Mouse (Mus musculus): ENCODE measurements around the gene Olfr1102. TPM values are rescaled to one million over a fixed set of nuclear protein-coding genes. Genes with fewer than 3 reads are reported as not detected.

Gene Olfr1102
- not detected in 2 replicates for polyA plus RNA-seq (2015; fragmentation: Nextera tagmentation; extraction: Ambion mirVana)

DNA sequence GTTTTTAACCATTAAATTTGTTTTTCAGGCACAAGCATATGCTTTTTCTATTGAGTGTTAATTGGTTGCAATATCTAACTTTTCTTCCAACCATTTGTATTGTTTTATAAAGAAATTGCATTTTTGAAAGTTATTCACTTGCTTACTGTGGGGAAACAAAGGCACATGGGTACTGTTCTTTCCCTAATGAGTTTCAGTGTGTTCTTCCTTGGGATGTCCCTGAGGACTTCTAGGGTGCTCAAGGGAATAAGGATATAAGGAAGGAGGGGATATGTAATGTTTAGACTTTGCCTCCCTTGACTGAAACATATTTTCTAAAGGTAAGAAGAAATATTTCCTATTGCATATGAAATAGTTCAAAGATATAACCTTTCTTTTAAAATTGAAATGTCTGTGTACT lies at the start of gene Olfr1102:
Olfr1102 (plus strand) TSS at position 301 of the 400 bp plus-strand sequence.

DNA sequence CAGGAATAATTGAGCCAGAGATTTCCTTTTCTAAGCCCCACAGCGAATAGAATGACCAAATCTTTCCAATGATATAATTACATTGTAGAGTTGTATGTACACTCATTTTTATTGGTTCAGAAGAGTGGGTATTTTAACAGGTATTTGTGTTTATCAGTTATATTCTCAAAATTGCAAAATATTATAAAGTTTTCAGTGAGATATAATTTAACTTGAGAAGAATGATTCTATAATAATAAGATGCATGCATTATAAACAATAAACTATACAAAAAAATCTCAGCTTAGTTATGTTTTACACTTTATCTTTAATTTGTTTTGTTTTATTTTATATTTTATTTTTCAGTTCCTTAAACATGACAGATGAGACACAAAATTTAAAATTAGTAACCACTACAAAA lies 37.6 kb upstream of the Olfr1102 start, which contains the start of gene Olfr1099:
Olfr1099 (minus strand) TSS at position 101 of the 400 bp plus-strand sequence.

DNA sequence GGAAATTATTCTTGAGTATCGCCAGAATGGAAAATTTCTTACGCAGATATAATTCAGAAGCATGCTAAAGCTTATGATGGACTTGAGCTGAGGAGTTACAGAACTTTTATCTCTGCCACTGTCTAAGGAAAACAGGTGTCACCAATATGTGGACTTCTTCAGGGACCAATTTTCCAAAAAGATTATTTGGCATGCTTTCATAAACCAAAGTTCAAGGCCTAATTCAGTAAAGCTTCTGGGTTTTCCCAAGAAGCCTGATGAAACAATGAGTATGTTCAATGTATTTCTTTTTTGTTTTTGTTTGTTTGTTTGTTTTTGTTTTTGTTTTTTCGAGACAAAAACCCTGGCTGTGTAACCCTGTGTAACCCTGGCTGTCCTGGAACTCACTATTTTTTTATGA lies 18.3 kb upstream of the Olfr1102 start, which contains the start of gene Olfr1100:
Olfr1100 (minus strand) TSS at position 101 of the 400 bp plus-strand sequence.

DNA sequence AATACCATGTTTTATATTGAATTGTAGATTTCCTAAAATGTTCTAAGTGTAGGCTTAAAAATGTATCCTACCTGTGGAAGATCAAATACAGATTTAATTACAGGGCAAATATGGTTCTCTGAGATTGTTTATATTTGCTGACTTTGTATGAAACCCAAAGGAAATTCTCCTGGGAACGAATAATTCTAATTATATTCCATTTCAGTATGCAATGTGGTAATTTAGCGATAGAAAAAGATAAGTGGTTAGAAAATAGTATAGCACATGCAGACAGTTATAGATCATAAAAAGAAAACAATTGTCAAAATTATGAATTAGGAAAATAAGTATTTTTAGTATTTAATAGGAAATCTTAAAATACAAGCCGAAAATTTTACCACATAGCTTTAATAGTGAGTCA lies 7.1 kb upstream of the Olfr1102 start, which contains the start of gene Olfr1101:
Olfr1101 (minus strand) TSS at position 101 of the 400 bp plus-strand sequence.

DNA sequence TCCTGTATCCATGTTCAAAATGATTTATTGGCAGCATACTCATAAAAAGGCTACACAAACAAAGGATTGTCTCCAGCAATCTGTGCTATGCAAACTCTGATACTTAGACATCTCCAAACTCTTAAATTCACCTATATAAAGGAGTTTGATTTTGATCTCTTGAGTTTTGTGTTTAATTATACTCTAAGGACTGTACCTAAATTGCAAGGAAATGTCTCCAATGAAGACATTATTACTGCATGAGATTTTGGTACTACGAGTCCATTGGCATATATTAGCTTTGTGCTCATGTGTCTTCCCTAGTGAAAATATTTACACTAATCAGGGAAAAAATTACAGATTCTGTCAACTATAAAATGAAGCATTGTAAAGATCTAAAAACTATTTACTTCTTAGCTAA lies 28.8 kb downstream of the Olfr1102 start, which contains the start of gene Olfr1104:
Olfr1104 (minus strand) TSS at position 101 of the 400 bp plus-strand sequence.

DNA sequence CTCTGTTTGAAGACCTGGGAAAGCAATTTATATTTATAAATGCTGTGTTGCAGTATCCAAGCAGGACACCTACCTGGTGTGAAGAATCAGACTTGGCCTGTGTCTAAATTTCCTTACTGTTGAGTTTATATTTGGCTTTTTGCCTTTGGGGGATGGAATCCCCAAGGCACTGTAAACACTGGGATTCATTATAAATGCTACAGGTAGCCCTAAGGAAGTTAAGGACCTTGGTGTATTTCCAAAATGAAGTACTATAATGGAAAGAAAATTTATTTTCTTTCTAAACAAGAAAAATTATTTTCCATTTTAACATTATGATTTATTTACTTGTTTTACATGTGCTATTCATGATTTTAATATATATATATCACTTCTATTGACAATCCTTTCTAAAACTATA lies 38.2 kb downstream of the Olfr1102 start, which contains the start of gene Olfr1105:
Olfr1105 (minus strand) TSS at position 101 of the 400 bp plus-strand sequence.

DNA sequence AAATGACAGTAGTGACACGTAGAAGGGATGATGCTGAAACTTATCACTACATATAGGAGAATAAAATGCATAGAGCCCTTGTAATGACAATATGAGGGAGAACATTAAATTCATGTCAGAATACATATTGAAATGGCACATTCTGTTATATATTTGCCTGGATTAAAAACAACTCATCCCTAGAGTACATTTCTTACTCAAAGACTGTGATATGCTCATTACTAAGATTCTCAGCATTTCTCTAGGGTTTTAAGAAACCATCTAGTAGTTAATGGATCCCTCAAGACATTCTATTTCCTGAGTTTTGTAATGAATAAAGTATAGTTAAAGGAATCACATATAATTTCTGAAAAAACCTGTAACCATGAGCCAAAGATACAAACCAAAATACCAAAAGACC lies 54.0 kb downstream of the Olfr1102 start, which contains the start of gene Olfr1106:
Olfr1106 (minus strand) TSS at position 101 of the 400 bp plus-strand sequence.

Other genes with a start within 250 kb of the Olfr1102 start
- not detected in 2 replicates for gene Olfr1090, start 239.4 kb upstream of the Olfr1102 start, polyA plus RNA-seq (2015; fragmentation: Nextera tagmentation; extraction: Ambion mirVana)
- not detected in 2 replicates for gene Olfr1093, start 215.9 kb upstream of the Olfr1102 start, polyA plus RNA-seq (2015; fragmentation: Nextera tagmentation; extraction: Ambion mirVana)
- not detected in 2 replicates for gene Olfr141, start 188.4 kb upstream of the Olfr1102 start, polyA plus RNA-seq (2015; fragmentation: Nextera tagmentation; extraction: Ambion mirVana)
- not detected in 2 replicates for gene Olfr1094, start 173.7 kb upstream of the Olfr1102 start, polyA plus RNA-seq (2015; fragmentation: Nextera tagmentation; extraction: Ambion mirVana)
- not detected in 2 replicates for gene Olfr1095, start 146.7 kb upstream of the Olfr1102 start, polyA plus RNA-seq (2015; fragmentation: Nextera tagmentation; extraction: Ambion mirVana)
- not detected in 2 replicates for gene Gm13723, start 123.6 kb upstream of the Olfr1102 start, polyA plus RNA-seq (2015; fragmentation: Nextera tagmentation; extraction: Ambion mirVana)
- gene Olfr1097, start 106.2 kb upstream of the Olfr1102 start, polyA plus RNA-seq (2015; fragmentation: Nextera tagmentation; extraction: Ambion mirVana) = not detected in 2 replicates
- gene Olfr1098, start 73.9 kb upstream of the Olfr1102 start, polyA plus RNA-seq (2015; fragmentation: Nextera tagmentation; extraction: Ambion mirVana) = not detected in 2 replicates
- gene Olfr1099, start 37.7 kb upstream of the Olfr1102 start, polyA plus RNA-seq (2015; fragmentation: Nextera tagmentation; extraction: Ambion mirVana) = not detected in 2 replicates
- not detected in 2 replicates for gene Olfr1100, start 18.4 kb upstream of the Olfr1102 start, polyA plus RNA-seq (2015; fragmentation: Nextera tagmentation; extraction: Ambion mirVana)
- not detected in 2 replicates for gene Olfr1101, start 7.2 kb upstream of the Olfr1102 start, polyA plus RNA-seq (2015; fragmentation: Nextera tagmentation; extraction: Ambion mirVana)
- not detected in 2 replicates for gene Olfr1104, start 28.7 kb downstream of the Olfr1102 start, polyA plus RNA-seq (2015; fragmentation: Nextera tagmentation; extraction: Ambion mirVana)
- not detected in 2 replicates for gene Olfr1105, start 38.1 kb downstream of the Olfr1102 start, polyA plus RNA-seq (2015; fragmentation: Nextera tagmentation; extraction: Ambion mirVana)
- not detected in 2 replicates for gene Olfr1106, start 53.9 kb downstream of the Olfr1102 start, polyA plus RNA-seq (2015; fragmentation: Nextera tagmentation; extraction: Ambion mirVana)
- gene Olfr1107, start 77.4 kb downstream of the Olfr1102 start, polyA plus RNA-seq (2015; fragmentation: Nextera tagmentation; extraction: Ambion mirVana) = not detected in 2 replicates
- gene Olfr1109, start 97.6 kb downstream of the Olfr1102 start, polyA plus RNA-seq (2015; fragmentation: Nextera tagmentation; extraction: Ambion mirVana) = not detected in 2 replicates
- gene Olfr259, start 116.2 kb downstream of the Olfr1102 start, polyA plus RNA-seq (2015; fragmentation: Nextera tagmentation; extraction: Ambion mirVana) = not detected in 2 replicates
- not detected in 2 replicates for gene Olfr1110, start 141.9 kb downstream of the Olfr1102 start, polyA plus RNA-seq (2015; fragmentation: Nextera tagmentation; extraction: Ambion mirVana)
- gene Olfr1111, start 154.2 kb downstream of the Olfr1102 start, polyA plus RNA-seq (2015; fragmentation: Nextera tagmentation; extraction: Ambion mirVana) = not detected in 2 replicates
- gene Olfr1112, start 189.4 kb downstream of the Olfr1102 start, polyA plus RNA-seq (2015; fragmentation: Nextera tagmentation; extraction: Ambion mirVana) = not detected in 2 replicates
- gene Olfr1113, start 210.6 kb downstream of the Olfr1102 start, polyA plus RNA-seq (2015; fragmentation: Nextera tagmentation; extraction: Ambion mirVana) = not detected in 2 replicates
- gene Olfr1115, start 249.6 kb downstream of the Olfr1102 start, polyA plus RNA-seq (2015; fragmentation: Nextera tagmentation; extraction: Ambion mirVana) = not detected in 2 replicates

Measured in skeletal muscle tissue, postnatal 0 days (tissue).